Mouse (Mus musculus) heart, embryonic 12.5 days (tissue): ENCODE data around the gene Zfp592. TPM values are rescaled to one million over a fixed set of nuclear protein-coding genes. Genes with fewer than 3 reads are reported as not detected.

Source experiments
- ATAC-seq: fragments of 200-750 bp; cut with Nextera tagmentation; 2 replicates; pipeline ENCODE4 v1.8.0; 2017; ENCODE audit warnings: moderate TSS enrichment, moderate library complexity; ENCODE audit not compliant: insufficient number of reproducible peaks, low FRiP score
- H3K27ac ChIP-seq: fragments of 300-500 bp; sonication (generic); 2 replicates; pipeline ENCODE4 v1.5.1; 2016; ENCODE audit warnings: mild to moderate bottlenecking, moderate library complexity; ENCODE audit not compliant: poor library complexity, severe bottlenecking
- H3K27me3 ChIP-seq: fragments of 300-500 bp; sonication (generic); replicated peaks from 2 replicates; pipeline ENCODE4 v1.6.1; 2016; ENCODE audit warnings: mild to moderate bottlenecking, moderate library complexity
- H3K36me3 ChIP-seq: fragments of 300-500 bp; sonication (generic); 2 replicates; pipeline ENCODE4 v1.6.1; 2016; ENCODE audit warnings: mild to moderate bottlenecking, moderate library complexity
- H3K4me1 ChIP-seq: fragments of 300-500 bp; sonication (generic); replicated peaks from 2 replicates; pipeline ENCODE4 v1.6.1; 2016; ENCODE audit warnings: mild to moderate bottlenecking
- H3K4me2 ChIP-seq: fragments of 300-500 bp; sonication (generic); 2 replicates; pipeline ENCODE4 v1.6.1; 2016; ENCODE audit warnings: mild to moderate bottlenecking, moderate library complexity
- H3K4me3 ChIP-seq: fragments of 300-500 bp; sonication (generic); 2 replicates; pipeline ENCODE4 v1.5.1; 2016; ENCODE audit warnings: mild to moderate bottlenecking
- H3K9ac ChIP-seq: fragments of 300-500 bp; sonication (generic); 2 replicates; pipeline ENCODE4 v1.6.1; 2016; ENCODE audit warnings: mild to moderate bottlenecking, moderate library complexity
- H3K9me3 ChIP-seq: fragments of 300-500 bp; sonication (generic); replicated peaks from 2 replicates; pipeline ENCODE4 v1.6.1; 2016; ENCODE audit warnings: mild to moderate bottlenecking, moderate library complexity
- WGBS: fragments of 180-500 bp; shearing (Covaris S2); methylation state at CpG from one replicate; pipeline ENCODE4 v1.1.7; 2016; 5-methylcytosine and 5-hydroxymethylcytosine counted together
- polyA plus RNA-seq: library from polyadenylated mRNA; unstranded; fragments of >200 nt; fragmentation: Nextera tagmentation; extraction: Ambion mirVana; gene quantifications from 2 replicates; pipeline ENCODE4 v1.2.1, GENCODE M21; 2016

The Zfp592 gene
- polyA plus RNA-seq, 1 experiment from 2014 or later = 15.2 TPM

DNA sequence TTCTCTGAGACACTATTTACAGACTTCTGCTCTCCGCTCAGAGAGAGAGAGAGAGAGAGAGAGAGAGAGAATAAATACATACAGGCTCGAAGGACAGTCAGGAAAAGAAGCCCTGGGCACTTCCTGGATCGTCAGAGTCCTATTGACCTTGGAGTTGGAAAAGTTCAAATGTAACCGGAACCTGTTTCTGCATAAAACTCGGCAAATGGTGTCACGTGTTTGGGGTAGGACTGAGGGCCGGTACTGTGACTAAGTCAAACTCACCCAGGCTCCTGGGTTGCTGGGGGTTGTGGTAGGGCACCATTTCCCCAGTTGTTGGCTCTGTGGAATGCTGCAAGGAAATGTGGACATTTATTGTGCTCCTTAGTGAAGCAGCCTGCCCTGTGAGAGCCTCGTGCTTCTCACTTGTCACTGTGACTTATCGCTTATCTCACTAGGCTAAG is 65.3 kb downstream of the Zfp592 start:
- H3K4me1 ChIP-seq = peaks cover 63% of the 10 kb centered on the region
- 7% methylated on average over 9 of the region's 9 CpGs for WGBS
- no peaks in the 10 kb centered on the region for H3K27me3 ChIP-seq
- no peaks in the 10 kb centered on the region; the same call in 1 of the 2 replicates for H3K9me3 ChIP-seq
- H3K36me3 ChIP-seq = peaks cover 15% of the 10 kb centered on the region
- ATAC-seq = peak; percentile 27; the same call in 1 of the 2 replicates
- H3K27ac ChIP-seq = peak overlapping the region; percentile 98
- H3K4me2 ChIP-seq = peak overlapping the region; percentile 73
- H3K9ac ChIP-seq = peak overlapping the region; percentile 83
- H3K4me3 ChIP-seq = peak overlapping the region; percentile 57

GRCm38 (mm10) chr7:81059388-81059787 is 65.9 kb downstream of the Zfp592 start:
- H3K4me3 ChIP-seq = peak overlapping the region; percentile 57
- peaks cover 70% of the 10 kb centered on the region for H3K4me1 ChIP-seq
- ATAC-seq = no peak
- H3K9me3 ChIP-seq = no peaks in the 10 kb centered on the region; the same call in 1 of the 2 replicates
- peaks cover 22% of the 10 kb centered on the region for H3K36me3 ChIP-seq
- H3K4me2 ChIP-seq = peak overlapping the region; percentile 73
- H3K27me3 ChIP-seq = no peaks in the 10 kb centered on the region
- H3K27ac ChIP-seq = peak overlapping the region; percentile 98
- WGBS = 26% methylated on average over 5 of the region's 5 CpGs
- peak overlapping the region; percentile 83 for H3K9ac ChIP-seq

DNA sequence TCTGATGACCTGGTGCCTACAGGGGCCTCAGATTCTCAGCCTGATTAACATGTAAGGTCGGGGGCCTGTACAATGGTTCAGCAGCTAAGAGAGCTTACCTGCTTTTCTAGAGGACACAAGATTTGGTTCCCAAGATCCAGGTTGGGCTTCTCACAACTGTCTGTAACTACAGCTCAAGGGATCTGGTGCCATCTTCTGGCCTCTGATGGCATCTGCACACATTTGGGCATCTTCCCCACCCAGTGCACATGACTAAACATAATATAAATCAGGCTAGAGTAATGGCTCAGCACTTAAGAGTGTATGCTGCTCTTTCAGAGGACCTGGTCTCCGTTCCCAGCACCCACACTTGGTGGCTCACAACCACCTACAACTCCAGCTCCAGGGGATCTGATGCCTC is 67.4 kb downstream of the Zfp592 start:
- 76% methylated on average over 2 of the region's 2 CpGs for WGBS
- ATAC-seq = no peak
- Histone ChIP-seq H3K9ac (0 out of 2 replicates have a peak overlapping the region, but pooled peaks have one; percentile 10), H3K36me3 (peaks cover 34% of the 10 kb centered on the region), H3K9me3 (no peaks in the 10 kb centered on the region; the same call in 1 of the 2 replicates), H3K27ac (no peak overlapping the region), H3K27me3 (no peaks in the 10 kb centered on the region), H3K4me1 (peaks cover 70% of the 10 kb centered on the region), H3K4me3 (no peak overlapping the region), H3K4me2 (no peak overlapping the region)

- H3K36me3 ChIP-seq = peaks cover 41% of the 10 kb centered on the region
- peaks cover 67% of the 10 kb centered on the region for H3K4me1 ChIP-seq
- no peaks in the 10 kb centered on the region; the same call in 1 of the 2 replicates for H3K9me3 ChIP-seq
- H3K4me3 ChIP-seq = no peak overlapping the region
- no peak overlapping the region for H3K27ac ChIP-seq
- WGBS = 84% methylated on average over 11 of the region's 11 CpGs
- no peak for ATAC-seq
- no peak overlapping the region for H3K4me2 ChIP-seq
- H3K27me3 ChIP-seq = no peaks in the 10 kb centered on the region
- H3K9ac ChIP-seq = no peak overlapping the region
Measured at GRCm38 (mm10) chr7:81061936-81062335, 68.5 kb downstream of the Zfp592 start.

DNA sequence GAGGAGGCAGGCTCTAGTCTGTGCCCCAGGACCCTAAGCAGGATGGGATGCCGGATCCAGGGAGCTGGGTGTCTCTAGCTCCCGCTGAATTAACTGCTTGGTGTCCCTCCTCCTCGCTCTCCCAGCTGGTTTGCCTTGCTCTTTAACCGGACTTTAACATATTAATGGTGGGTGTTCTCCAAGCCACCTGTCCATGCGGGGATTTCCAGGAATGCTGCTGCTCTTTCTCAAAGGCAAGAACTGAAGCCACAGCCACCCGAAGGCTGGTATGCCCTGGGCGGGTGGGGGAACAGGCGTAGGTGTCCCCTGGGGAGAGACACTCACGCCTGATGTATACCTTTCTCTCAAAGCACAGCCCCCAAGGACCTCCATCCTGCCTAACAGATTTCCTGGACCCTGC is 69.9 kb downstream of the Zfp592 start:
- Histone ChIP-seq H3K4me2 (no peak overlapping the region), H3K4me3 (no peak overlapping the region), H3K27me3 (no peaks in the 10 kb centered on the region), H3K9ac (no peak overlapping the region), H3K4me1 (peaks cover 53% of the 10 kb centered on the region), H3K9me3 (no peaks in the 10 kb centered on the region; the same call in 1 of the 2 replicates), H3K27ac (0 out of 2 replicates have a peak overlapping the region, but pooled peaks have one; percentile 15), H3K36me3 (peaks cover 53% of the 10 kb centered on the region)
- 67% methylated on average over 9 of the region's 9 CpGs for WGBS
- no peak for ATAC-seq

GRCm38 (mm10) chr7:81066714-81067113 is 73.2 kb downstream of the Zfp592 start:
- no peak overlapping the region for H3K9ac ChIP-seq
- no peak overlapping the region for H3K4me2 ChIP-seq
- H3K9me3 ChIP-seq = no peaks in the 10 kb centered on the region
- peaks cover 75% of the 10 kb centered on the region for H3K36me3 ChIP-seq
- no peak overlapping the region for H3K27ac ChIP-seq
- no peak overlapping the region for H3K4me3 ChIP-seq
- peaks cover 40% of the 10 kb centered on the region for H3K4me1 ChIP-seq
- H3K27me3 ChIP-seq = no peaks in the 10 kb centered on the region
- 29% methylated on average over 6 of the region's 6 CpGs for WGBS
- ATAC-seq = peak; percentile 52; the same call in 1 of the 2 replicates

DNA sequence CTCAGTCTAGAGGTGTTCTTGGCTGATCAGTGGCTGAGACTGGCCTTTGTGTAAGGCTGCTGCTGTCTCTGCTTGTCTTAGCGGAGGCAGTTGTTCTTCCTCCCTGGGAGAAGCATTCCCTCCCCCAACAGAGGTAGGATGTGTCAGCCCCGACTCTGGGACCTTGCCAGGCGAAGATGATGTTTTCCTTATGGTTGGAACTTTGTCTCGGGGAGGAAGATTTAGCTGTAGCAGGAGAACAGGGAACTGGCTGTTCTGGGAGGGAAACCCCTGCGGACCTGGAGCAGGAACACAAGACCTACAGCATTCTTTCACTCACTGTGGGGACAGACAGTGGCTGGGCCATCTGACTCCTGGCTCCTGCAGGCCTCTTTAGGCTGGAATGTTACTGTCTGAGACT is 79.0 kb downstream of the Zfp592 start:
- WGBS = 34% methylated on average over 5 of the region's 5 CpGs
- Histone ChIP-seq H3K9ac (peak overlapping the region; percentile 11; the same call in 1 of the 2 replicates), H3K36me3 (peaks cover 69% of the 10 kb centered on the region), H3K4me1 (peaks cover 64% of the 10 kb centered on the region), H3K4me2 (no peak overlapping the region), H3K4me3 (no peak overlapping the region), H3K9me3 (0 out of 2 replicates have a peak, but pooled peaks cover 2% of the 10 kb centered on the region), H3K27me3 (no peaks in the 10 kb centered on the region), H3K27ac (peak overlapping the region; percentile 63; the same call in 1 of the 2 replicates)
- no peak for ATAC-seq

DNA sequence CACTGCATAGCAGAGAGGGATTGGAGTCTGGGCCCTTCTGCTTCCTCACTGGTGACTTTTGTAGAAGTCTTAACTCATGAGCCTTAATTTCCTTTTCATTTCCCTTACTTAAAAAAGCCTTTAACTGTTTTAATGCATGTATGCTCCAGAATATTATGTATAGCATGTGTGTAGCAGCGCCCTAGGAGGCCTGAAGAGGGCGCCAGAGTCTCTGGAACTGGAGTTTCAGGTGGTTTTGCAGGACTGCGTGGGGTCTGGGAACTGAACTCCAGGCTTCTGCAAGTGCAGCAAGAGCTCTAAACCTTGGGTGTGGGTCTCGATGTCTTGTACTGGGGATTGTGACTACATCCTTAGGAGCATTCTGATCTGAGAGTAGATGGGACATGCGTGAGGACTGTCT is 79.8 kb downstream of the Zfp592 start:
- Histone ChIP-seq H3K36me3 (peaks cover 69% of the 10 kb centered on the region), H3K4me1 (peaks cover 72% of the 10 kb centered on the region)

DNA sequence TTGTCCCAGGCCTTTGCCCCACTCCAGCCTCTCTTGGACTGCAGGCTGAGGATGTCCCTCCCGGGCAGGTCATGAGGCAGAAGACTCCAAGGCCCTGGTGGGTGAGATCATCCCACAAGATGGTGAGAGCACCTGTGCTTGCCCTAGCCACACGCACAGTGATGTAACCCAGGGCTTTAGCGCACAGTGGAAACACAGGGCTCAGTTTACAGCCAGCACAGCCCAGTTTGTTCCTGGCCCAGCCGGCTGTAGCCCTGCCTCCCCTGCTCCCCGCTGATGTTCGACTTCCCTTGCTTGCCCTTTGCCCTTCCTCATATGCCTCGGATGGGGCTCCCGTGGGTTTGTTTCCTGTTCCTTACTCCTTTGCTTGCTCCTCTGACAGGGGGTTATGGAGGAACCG is 81.1 kb downstream of the Zfp592 start:
- Histone ChIP-seq H3K27ac (peak overlapping the region; percentile 96), H3K9me3 (0 out of 2 replicates have a peak, but pooled peaks cover 2% of the 10 kb centered on the region), H3K9ac (peak overlapping the region; percentile 48; the same call in 1 of the 2 replicates), H3K27me3 (no peaks in the 10 kb centered on the region), H3K4me1 (peaks cover 85% of the 10 kb centered on the region), H3K4me2 (no peak overlapping the region), H3K36me3 (peaks cover 58% of the 10 kb centered on the region), H3K4me3 (no peak overlapping the region)
- WGBS = 57% methylated on average over 9 of the region's 9 CpGs
- peak; percentile 12; the same call in 1 of the 2 replicates for ATAC-seq

More for the DNA sequence above, 79.8 kb downstream of the Zfp592 start:
- no peak overlapping the region for H3K4me2 ChIP-seq
- no peak overlapping the region; the same call in 1 of the 2 replicates for H3K27ac ChIP-seq
- no peaks in the 10 kb centered on the region for H3K27me3 ChIP-seq
- no peak overlapping the region for H3K4me3 ChIP-seq
- no peak for ATAC-seq
- H3K9me3 ChIP-seq = 0 out of 2 replicates have a peak, but pooled peaks cover 2% of the 10 kb centered on the region
- H3K9ac ChIP-seq = no peak overlapping the region
- 83% methylated on average over 5 of the region's 5 CpGs for WGBS

DNA sequence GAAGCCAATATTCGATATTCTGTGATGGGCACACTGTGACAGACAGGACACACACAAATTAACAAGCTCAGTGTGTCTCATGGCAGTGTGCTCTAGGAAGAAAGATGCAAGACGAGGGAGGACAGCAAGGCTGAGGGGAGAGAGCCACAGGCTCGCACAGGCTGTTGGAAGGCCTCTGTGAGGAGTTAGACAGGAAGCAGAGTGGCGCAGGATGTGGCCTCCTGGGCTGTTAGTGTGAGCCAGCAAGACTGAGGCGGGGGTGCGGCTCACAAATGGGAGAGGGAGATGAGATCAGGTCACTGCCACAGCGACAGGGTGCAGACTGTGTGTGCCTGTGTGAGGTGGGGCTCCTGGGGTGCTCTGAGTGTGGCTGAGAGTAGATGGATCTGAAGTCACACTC is 81.8 kb downstream of the Zfp592 start:
- Histone ChIP-seq H3K4me1 (peaks cover 90% of the 10 kb centered on the region), H3K36me3 (peaks cover 52% of the 10 kb centered on the region), H3K27me3 (no peaks in the 10 kb centered on the region), H3K9ac (peak overlapping the region; percentile 26), H3K9me3 (0 out of 2 replicates have a peak, but pooled peaks cover 2% of the 10 kb centered on the region), H3K27ac (peak overlapping the region; percentile 96), H3K4me2 (no peak overlapping the region), H3K4me3 (no peak overlapping the region)
- ATAC-seq = no peak
- 40% methylated on average over 7 of the region's 7 CpGs for WGBS

- peaks cover 50% of the 10 kb centered on the region for H3K36me3 ChIP-seq
- H3K4me1 ChIP-seq = peaks cover 90% of the 10 kb centered on the region
- H3K4me3 ChIP-seq = no peak overlapping the region
- 0 out of 2 replicates have a peak, but pooled peaks cover 2% of the 10 kb centered on the region for H3K9me3 ChIP-seq
- no peak for ATAC-seq
- H3K4me2 ChIP-seq = no peak overlapping the region
- H3K27ac ChIP-seq = peak overlapping the region; percentile 96
- no peaks in the 10 kb centered on the region for H3K27me3 ChIP-seq
- WGBS = 51% methylated on average over 5 of the region's 5 CpGs
- H3K9ac ChIP-seq = peak overlapping the region; percentile 26
Measured at GRCm38 (mm10) chr7:81075732-81076131, 82.3 kb downstream of the Zfp592 start.
